Mouse (Mus musculus) E14TG2a.4 (cell line): ENCODE results near the gene Myf6.

ENCODE experiments used
- H3K27me3 ChIP-seq: 2 replicates; pipeline ENCODE4 v1.6.1; 2014; ENCODE audit warnings: low read length, control low read depth; ENCODE audit not compliant: insufficient read depth
- H3K36me3 ChIP-seq: 2 replicates; pipeline ENCODE4 v1.6.1; 2014; ENCODE audit warnings: low read length, control low read depth; ENCODE audit not compliant: insufficient read depth
- H3K4me1 ChIP-seq: replicated peaks from 2 replicates; pipeline ENCODE4 v1.6.1; 2014; ENCODE audit warnings: low read depth, low read length, control low read depth
- H3K4me3 ChIP-seq: replicated peaks from 2 replicates; pipeline ENCODE4 v1.5.1; 2014; ENCODE audit warnings: mild to moderate bottlenecking, low read length
- H3K9me3 ChIP-seq: 2 replicates; pipeline ENCODE4 v1.6.1; 2014; ENCODE audit warnings: low read length, control low read depth
- CTCF ChIP-seq: conservative IDR thresholded peaks from 2 replicates; pipeline ENCODE4 v1.5.1; 2014; ENCODE audit warnings: low read length
- NANOG ChIP-seq: IDR thresholded peaks from 2 replicates; pipeline ENCODE4 v1.6.1; 2014; ENCODE audit warnings: borderline replicate concordance, low read length, mixed read lengths
- POU5F1 ChIP-seq: IDR thresholded peaks from 2 replicates; pipeline ENCODE4 v1.6.1; 2014; ENCODE audit warnings: low read length, borderline replicate concordance

Myf6 gene

GRCm38 (mm10) chr10:107473497-107473896 lies 21.0 kb downstream of the Myf6 start:
- 0 out of 2 replicates have a peak, but pooled peaks have one; percentile 7 for TF ChIP-seq CTCF
- TF ChIP-seq POU5F1, result no peak
- no peak for TF ChIP-seq NANOG
- Histone ChIP-seq H3K9me3 (no peaks in the 10 kb centered on the region), H3K4me1 (no peaks in the 10 kb centered on the region), H3K4me3 (no peak overlapping the region), H3K36me3 (no peaks in the 10 kb centered on the region), H3K27me3 (no peaks in the 10 kb centered on the region)

- H3K4me3 ChIP-seq, result no peak overlapping the region
- no peak for TF ChIP-seq POU5F1
- TF ChIP-seq CTCF, result no peak
- no peaks in the 10 kb centered on the region for H3K27me3 ChIP-seq
Measured at GRCm38 (mm10) chr10:107471712-107472111, 22.8 kb downstream of the Myf6 start.

GRCm38 (mm10) chr10:107467819-107468218 lies 26.7 kb downstream of the Myf6 start:
- no peak overlapping the region for H3K4me3 ChIP-seq
- H3K36me3 ChIP-seq, result no peaks in the 10 kb centered on the region
- no peaks in the 10 kb centered on the region for H3K27me3 ChIP-seq
- H3K4me1 ChIP-seq, result no peaks in the 10 kb centered on the region
- H3K9me3 ChIP-seq, result no peaks in the 10 kb centered on the region
- no peak for TF ChIP-seq POU5F1
- TF ChIP-seq CTCF, result no peak
- TF ChIP-seq NANOG, result no peak

More at GRCm38 (mm10) chr10:107471712-107472111, 22.8 kb downstream of the Myf6 start:
- H3K36me3 ChIP-seq, result no peaks in the 10 kb centered on the region
- no peaks in the 10 kb centered on the region for H3K9me3 ChIP-seq
- H3K4me1 ChIP-seq, result no peaks in the 10 kb centered on the region

- no peaks in the 10 kb centered on the region for H3K36me3 ChIP-seq
- H3K4me1 ChIP-seq, result no peaks in the 10 kb centered on the region
- no peaks in the 10 kb centered on the region for H3K27me3 ChIP-seq
- no peak overlapping the region for H3K4me3 ChIP-seq
- H3K9me3 ChIP-seq, result no peaks in the 10 kb centered on the region
- no peak for TF ChIP-seq POU5F1
- TF ChIP-seq CTCF, result no peak
- TF ChIP-seq NANOG, result no peak
Measured at GRCm38 (mm10) chr10:107449496-107450330, 44.8 kb downstream of the Myf6 start.
